Mouse (Mus musculus): ENCODE data around the gene Elk4.

Elk4 gene

DNA sequence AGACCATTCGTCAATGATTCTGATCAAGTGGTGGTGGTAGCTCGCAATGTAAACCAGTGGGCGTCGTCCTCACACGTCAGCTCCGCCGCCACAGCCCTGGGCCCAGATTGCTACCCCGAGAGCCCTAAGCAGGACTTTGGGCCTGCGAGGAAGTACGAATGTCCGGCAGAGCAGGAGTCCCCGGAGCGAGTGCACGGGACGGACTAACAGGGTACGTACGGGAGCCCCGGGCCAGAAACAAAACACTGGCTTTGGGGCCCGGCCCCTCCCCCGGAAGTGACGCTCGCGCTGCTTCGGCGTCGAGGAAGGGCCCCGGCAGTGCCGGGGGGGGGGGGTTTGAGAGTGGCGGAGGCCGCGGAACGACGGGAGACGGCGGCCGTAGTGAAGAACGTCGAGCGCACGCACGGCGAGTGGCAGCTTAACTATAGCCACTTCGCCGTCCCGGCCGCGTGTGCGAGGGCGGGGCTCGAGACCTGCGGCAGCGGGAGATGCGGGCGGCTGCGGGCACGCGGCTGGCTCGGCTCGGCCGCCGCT, at the start of gene Elk4:
Gene Elk4 (plus strand): TSS at position 326 of the 534 bp plus-strand sequence.
- DNase-seq (ENCODE audit: low spot score in 2 of 2) = peak; percentile 85 to 90

DNA sequence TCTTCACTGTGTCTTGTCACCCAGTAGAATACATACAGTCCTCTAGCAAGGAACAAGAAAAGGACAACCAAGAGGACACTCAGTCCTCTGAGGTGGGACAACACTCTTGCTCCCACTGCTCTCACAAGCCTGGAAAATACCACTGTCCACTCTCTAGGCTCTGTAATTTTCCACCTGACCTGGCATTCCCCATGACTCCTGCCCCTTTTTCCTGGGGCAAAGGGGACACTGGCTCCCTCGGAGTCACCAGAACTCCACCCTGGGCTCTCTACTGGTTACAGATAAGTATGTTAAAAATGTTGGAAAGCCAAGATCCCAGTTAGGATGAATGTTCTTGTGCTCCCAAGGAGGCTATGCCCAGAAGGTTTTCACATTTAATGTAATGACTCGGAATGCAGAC, 46.4 kb upstream of the Elk4 start:
- no peak for DNase-seq (ENCODE audit: low spot score in 2 of 2)

DNA sequence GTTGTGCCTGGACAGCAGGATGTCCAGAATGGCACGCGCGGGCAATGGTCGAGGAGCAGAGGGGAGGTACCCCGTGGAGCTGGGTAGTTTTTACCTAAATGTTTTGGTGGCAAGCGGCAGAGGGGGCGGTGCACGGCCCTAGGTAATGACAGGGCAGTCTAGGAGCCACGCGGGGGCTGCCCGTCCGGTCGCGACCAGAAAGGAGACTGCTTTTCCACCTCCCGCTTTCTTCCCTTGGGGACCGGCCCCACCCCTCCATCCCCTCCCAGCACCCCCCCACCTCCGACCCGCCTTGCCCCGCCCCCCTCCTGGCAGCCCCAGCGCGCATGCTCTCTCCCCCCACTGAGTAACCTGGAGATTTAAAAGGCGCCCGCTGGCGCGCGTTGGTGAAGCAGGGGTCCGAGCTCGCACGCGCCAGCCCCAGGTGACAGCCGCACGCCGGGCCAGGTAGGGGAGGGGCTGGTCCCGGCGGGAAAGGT, 44.8 kb upstream of the Elk4 start, which contains the start of gene Slc45a3:
Gene Slc45a3 (plus strand): TSS at position 362 of the 479 bp plus-strand sequence.
- no peak for DNase-seq (ENCODE audit: low spot score in 2 of 2)

DNA sequence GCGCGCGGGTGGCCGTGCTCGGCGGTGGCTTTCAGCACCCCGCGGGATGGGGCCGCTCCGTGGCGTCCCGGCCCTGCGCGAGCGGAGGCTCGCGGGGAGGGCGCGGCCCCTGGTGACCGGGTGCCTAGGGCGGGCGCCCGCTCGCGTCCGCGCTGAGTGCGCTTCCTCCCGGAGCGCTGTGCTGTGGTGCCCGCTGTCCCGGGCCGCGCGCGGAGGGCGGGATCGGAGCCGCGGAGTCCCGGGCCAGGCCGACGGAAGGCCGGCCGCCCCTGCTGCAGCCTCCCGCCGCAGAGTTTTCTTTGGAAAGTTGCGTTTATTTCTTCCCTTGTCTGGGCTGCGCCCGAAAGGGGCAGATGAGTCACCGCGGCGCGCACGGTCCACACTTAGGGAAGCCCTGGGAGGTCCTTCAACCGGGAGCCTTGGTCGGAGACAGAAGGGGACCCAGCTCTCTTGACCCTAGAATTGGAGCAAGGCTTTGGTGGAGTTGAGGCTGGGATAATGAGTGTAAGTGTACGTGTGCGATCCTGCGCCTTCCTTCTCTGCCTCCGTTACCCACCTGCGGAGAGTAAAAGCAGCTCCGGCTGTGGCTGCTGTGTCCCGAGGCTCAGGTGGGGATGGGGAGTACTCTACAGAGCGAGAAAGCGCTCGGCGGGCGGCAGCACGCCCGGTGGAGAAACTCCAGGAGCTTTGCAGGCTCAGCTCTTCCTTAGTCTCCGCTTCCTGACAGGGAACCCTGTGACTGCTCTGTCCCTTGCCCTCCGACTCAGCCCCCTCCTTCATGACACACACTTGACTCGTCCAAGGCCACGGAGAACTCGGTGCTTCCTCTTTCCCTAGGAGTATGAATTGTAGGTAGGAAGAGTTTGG, 44.1 kb upstream of the Elk4 start:
- DNase-seq (ENCODE audit: low spot score in 2 of 2) = no peak

DNA sequence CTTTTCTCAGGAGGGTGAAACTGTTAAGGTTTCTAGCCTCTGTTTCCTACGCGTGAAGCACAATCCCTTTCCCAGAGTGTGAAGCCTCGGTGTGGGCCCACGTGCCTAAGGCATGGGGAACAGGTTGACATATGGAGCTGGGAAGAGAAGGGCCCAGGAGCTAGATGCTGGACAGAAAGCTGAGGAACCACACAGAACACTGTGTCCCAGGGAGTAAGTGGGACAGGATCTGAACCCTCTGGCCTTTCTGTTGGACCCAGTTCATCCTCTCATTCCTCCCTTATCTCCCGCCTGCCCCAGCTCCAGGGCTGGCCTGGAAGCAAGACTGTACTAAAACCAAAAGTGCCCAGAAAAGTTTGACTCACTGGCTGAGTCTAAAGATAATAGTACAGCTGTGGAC, 43.3 kb upstream of the Elk4 start:
- DNase-seq (ENCODE audit: low spot score in 2 of 2) = no peak

DNA sequence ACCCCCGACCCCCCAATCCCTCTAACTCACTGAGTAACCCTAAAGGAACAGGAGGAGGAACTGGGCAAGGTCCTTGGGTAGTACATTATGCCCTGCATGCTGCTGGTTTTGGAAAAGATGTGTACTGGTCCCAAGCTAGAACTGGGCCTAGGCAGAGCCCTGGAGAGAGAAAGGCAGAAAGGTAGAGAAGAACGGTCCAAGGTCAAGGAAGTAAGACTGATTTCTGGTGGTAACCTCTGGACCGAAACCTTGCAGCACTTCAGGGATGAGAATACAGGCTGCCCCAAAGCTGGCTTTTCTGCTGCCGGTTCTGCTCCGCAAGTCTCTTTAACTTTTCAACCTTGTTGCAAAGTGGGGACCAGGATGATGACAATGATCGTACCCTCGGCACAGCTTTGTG, 42.8 kb upstream of the Elk4 start:
- no peak for DNase-seq (ENCODE audit: low spot score in 2 of 2)

DNA sequence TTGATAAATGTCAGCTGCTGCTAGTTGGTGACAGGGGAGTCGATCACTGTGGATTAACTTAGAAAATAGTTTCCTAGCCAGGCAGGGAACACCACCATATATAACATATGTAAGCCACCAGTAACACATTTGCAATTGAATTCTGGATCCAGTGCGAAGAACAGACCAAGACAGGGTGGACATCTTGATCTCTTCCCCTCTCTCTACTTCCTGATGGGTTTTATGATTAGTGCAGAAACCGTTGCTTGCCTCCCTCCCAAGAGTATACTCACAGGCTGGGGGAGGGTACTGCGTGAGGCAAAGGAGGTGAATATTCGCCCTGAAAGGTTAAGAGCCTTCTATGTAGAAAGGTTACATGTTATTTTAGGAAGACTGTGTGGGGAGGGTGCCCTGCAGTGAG, 41.6 kb upstream of the Elk4 start:
- no peak for DNase-seq (ENCODE audit: low spot score in 2 of 2)

DNA sequence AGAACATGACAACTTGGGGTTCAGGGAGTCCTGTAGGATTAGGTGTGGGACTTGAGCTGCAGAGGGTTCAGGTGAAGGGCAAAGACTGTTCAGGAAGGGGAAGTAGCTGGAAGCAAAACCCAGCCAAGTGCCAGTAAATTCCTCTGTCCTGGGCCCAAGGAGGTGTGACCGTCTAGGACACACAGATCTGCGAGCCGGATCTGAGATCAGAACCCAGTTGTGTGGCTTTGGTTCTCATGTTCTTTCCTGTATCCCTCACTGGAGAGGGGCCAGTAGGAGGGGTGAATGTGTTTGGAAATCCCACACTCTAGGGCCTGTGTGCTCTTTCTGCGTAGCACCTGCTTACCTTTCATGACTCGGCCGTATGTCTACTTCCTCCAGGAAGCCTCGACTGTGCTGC, 40.1 kb upstream of the Elk4 start:
- DNase-seq (ENCODE audit: low spot score in 2 of 2) = no peak

DNA sequence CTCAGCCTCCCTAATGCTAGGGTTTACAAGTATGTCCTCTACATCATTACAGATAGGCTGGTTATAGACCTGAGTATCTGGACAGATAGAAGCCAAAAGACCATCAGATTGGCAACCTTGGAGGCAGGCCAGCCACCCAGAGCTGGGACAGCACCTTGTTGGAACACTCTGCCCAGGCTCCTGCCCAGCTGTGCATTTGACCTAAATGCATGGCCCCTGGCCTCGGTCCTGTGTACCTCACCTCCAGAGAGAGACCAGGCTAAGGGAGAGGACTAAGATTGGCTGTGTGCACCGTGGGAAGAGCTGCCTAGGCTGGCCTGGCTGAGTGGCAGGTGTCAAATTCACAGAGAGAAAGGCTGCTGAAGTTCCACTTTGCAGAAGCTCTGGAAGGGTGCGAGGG, 38.9 kb upstream of the Elk4 start:
- no peak for DNase-seq (ENCODE audit: low spot score in 2 of 2)

DNA sequence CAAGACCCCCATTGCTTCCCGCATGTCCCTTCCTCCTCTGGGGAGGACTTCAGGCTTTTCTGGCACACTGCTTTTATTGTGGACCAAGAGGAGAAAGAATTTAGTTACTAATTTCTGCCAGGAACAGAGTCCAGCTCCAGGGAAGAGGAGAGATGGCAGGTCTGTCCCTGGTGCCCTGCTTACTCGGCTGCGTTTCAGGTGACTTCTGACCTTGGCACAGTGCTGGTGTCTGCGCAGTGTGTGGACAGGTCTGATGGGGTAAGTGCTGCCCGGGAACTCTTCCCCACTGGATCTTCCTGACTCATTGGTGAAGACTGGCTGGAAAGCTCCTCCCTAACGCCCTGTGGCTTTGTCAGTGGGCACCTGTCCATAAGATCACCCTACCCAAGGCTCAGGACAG, 38.4 kb upstream of the Elk4 start:
- DNase-seq (ENCODE audit: low spot score in 2 of 2) = no peak

DNA sequence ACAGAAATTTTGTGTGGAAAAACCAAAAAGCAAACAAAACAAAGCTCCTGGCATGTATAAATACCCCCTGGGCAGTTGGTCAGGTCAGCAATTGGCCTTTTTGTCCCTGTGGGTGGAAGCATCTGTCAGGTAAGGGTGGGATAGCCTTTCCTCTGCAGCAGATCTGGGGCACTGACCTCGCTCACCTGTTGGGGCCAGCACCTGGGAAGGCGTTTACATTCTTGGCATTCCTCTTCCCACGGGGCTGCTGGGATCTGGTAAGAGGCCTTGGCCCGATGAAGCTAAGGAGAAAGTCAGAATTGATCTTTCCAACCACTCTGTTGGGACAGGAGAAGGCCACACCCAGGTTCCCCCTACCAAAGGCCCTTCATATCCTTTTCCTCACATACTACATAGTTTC, 37.6 kb upstream of the Elk4 start:
- DNase-seq (ENCODE audit: low spot score in 2 of 2) = no peak

DNA sequence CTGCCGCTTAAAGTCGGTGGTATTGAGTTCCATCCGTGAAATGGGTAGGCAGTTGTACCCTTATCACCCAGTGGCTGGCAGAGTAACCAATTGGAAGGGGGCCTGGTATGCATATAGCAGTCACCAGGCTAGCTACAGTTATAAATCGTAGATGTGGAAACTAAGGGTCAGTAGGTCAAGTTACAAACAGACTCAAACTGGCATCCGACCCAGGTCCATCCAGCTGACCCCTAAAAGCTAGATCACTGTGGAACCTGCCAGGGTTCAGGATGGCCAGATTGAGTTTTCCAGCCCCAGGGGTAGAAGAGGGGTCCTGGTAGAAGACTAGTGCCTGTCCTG, 37.1 kb upstream of the Elk4 start:
- no peak for DNase-seq (ENCODE audit: low spot score in 2 of 2)

DNA sequence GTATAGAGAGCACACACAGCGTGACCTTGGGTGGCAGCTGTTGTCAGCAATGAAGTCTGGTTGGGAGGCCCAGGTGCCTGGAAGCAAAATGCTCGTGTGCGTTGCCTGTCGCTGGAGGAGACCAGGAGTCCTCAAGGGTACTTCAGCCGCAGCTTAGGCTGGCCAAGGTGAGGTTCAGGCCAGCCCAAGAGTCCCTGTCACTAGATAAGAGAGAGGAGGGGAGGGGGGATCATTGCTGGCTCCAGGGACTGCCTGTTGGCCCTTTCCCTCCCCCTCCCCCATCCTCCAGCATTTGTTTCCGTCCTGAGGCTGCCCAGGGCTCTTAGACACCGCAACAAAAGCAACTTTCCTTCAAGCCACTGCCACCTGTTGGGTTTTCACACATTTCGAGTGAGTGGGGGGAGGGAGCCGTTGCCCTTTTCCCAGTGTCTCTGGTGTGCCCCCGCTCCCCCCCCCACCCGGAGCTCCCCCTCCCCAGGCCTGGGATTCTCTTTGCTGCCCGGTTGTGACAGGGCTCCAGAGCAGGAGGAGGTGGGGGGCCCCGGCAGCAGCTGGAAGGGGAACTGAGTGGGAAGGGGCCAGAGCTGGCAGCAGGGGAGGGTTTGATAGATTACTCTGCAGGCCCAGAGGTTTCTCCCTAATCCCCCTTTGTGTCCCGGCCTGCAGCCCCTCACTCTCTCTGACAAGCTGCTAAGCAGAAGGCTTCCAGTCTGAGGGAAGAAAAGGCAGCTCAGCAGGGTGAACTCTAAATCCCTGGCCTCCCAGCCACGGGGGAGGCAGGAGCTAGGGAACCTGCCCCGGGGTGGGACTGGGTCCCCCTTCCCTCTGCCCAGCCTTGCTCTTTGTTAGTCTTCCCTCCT, 36.5 kb upstream of the Elk4 start:
- peak in 1 of 2 experiments; percentile 33 for DNase-seq (ENCODE audit: low spot score in 2 of 2)

DNA sequence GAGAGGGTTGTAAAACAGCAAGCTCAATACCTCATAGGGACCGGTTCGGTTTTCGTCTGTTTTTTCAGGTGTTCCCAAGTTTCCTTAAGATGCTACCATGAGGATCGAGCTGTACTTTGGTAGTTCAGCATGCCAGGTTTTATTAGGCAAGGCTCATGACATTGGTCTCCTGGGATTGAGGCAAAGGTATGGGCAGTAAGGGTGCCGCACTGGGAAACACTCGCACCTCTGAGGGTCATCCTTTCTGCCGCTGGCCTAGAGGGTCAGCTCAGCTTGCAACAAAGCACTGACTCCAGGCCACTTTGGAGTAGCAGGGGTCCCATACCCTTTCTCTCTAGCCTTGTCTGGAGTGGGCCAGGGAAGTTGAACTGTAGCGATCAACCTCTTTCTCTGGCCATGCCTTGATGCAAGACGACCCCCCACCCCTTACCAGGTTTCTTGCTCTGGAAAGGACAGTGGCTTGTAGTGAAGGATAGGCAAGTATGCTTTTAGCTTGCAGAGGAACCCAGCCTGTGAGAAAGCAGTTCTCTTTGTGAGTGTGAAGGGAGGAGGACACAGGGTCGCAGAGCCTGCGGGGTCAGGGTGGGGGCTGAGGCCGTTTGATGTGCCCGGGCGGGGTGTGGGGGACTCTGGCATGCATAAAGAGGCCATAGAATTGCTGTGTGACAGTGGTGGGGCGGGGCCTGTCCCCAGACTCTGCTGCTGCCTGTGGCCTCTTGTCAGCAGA, 35.5 kb upstream of the Elk4 start:
- DNase-seq (ENCODE audit: low spot score in 2 of 2) = no peak

DNA sequence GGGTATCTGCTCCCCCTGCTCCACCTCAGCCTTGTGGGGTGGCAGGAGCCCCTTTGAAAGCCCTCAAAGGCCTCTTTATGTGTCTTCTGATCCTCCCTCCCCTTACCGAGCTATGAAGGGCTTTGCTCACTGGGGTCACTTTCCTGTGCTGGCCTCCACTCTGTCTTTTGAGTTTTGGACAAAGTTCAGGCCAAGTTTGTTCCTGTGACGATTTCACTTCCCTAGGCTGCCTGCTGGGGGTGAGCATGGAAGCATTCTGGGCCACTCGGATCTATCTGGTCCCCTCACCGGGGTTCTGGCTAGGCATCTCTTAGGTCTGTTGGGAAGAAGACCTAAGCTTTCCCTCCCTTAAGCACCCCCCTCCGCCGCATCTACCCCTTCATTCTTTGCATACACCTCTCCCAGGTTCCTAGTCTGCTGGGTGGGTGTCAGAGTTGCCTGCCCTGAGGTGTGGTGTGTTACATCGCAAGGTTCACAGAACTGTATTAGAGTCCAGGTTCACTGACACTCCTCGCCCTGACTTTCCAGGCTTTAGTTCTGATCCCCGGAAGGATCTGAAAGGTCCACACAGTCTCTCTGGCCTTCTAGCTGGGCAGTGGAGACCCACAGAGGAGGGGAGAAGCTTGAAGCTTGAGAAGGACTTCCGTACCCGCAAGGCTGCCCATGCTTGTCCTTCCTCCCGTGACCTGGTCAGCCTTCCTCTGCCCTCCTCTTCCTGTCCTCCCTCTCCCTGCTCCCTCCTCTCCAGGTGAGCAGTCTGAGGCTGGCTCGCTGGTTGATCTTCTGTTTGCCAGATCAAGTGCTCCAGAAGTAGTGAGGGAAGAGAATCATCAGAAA, 34.7 kb upstream of the Elk4 start:
- DNase-seq (ENCODE audit: low spot score in 2 of 2) = no peak

DNA sequence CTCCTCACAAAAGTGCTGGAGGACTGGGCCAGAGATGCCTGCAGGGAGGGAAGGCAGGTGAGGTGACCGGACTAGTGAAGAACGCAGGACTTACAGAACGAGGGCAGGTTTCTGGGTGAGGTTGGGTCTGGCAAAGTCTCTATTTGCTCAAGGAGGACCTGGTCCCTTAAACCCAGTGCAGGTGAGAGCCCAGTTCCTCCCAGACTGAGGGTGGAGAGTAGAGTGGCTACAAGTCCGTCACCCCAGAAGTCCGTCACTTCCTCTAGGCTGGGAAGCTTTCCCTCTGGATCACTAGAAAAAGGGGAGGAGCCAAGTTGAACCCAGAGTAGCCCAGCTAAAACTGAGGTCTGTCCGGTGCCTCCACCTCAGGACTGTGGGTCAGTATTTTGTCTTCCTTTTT, 33.4 kb upstream of the Elk4 start:
- no peak for DNase-seq (ENCODE audit: low spot score in 2 of 2)

DNA sequence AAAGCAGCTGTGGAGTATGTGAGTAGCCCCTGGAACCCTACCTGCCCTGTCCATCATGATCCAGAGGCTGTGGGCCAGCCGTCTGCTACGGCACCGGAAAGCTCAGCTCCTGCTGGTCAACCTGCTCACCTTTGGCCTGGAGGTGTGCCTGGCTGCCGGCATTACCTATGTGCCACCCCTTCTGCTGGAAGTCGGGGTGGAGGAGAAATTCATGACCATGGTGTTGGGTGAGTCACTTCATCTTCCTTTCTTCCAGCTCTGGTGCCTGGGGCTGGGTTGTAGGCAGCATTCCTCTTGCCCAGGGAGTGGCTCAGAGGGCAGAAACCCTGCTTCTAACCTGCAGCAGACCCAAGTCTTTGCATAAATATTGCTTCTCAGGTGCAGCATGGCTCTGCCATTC, 30.5 kb upstream of the Elk4 start:
- DNase-seq (ENCODE audit: low spot score in 2 of 2) = no peak

DNA sequence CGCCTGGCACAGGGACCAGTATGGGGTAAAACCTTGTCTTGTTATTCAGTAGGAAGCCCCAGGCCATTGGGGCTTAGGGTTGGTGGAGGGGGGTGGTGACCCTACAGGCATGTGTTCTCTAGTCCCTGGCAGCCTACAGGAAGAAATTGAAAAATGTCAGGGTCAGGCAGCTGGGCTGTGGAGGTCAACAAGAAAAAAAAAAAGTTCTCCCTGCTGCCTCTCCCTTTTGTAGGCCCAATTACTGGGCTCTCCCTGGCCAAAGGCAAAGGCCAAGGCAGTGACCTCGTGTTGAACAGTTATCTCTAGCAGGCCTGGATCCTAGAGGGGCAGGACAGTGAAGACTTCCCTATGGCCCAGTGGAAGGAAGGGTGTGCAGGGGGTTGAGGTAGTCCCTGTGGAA, 26.9 kb upstream of the Elk4 start:
- DNase-seq (ENCODE audit: low spot score in 2 of 2) = no peak

DNA sequence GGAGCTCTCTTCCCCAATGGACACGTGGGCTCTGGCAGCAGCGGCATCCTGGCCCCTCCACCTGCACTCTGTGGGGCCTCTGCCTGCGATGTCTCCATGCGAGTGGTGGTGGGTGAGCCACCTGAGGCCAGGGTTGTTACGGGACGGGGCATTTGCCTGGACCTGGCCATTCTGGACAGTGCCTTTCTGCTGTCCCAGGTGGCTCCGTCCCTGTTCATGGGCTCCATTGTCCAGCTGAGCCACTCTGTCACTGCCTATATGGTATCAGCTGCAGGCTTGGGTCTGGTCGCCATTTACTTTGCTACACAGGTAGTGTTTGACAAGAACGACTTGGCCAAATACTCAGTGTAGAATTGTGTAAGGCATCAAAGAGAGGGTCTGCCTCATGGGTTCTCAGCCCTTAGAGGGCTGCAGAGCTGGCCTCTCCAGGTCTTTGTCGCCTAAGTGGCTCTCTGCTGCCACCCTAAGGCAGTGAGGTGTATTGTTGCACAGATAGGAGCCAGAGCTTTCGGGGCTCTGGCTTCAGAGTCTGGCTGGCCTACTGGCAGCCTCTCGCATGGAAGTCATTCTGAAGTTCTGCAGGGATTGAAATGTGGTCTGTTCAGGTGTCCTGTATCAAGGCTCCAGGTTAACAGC, 25.9 kb upstream of the Elk4 start:
- peak; percentile 62 to 81 for DNase-seq (ENCODE audit: low spot score in 2 of 2)

DNA sequence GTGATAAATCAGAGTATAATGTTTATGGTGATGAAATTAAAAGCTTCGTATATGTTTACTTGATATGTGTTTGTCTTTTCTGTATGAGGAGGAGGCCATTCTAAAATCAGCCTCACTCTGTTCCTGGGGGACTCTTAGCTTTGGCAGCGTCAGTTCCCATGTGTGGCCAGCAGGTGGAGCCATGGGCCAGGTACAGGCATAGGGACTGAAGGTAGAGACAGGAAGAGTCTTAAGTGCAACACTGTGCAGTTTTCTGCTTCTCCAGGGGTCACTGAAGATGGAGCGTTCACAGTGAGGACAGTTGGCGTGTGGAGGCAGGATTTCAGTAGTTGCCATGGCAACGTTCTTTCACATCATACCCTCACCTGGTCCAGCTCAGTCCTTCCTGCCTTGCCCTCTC, 24.5 kb upstream of the Elk4 start:
- DNase-seq (ENCODE audit: low spot score in 2 of 2) = peak; percentile 75 to 89

DNA sequence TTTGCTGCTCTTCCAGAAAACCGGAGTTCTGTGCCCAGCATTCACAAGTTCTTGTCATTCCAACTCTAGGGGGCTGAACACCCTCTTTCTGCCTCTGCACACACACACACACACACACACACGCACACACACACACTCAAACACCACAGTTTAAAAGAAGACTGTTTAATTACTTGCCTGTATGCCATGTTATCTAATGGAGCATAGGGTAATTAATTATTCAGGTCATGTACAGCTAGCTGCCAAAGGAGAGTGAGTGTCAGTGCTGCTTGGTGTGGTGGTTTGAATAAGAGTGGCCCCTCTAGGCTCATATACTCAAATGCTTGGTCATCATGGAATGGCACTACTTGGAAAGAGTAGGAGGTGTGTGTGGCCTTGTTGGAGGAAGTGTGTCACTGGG, 23.6 kb upstream of the Elk4 start:
- no peak for DNase-seq (ENCODE audit: low spot score in 2 of 2)

Measured in thymus, postnatal 10 days (tissue).